Mouse (Mus musculus): ENCODE data around the gene Ppt2. TPM values are rescaled to one million over a fixed set of nuclear protein-coding genes. Genes with fewer than 3 reads are reported as not detected.

Ppt2 gene
- total RNA-seq, 1 experiment from 2014 or later: 18.7 TPM

DNA sequence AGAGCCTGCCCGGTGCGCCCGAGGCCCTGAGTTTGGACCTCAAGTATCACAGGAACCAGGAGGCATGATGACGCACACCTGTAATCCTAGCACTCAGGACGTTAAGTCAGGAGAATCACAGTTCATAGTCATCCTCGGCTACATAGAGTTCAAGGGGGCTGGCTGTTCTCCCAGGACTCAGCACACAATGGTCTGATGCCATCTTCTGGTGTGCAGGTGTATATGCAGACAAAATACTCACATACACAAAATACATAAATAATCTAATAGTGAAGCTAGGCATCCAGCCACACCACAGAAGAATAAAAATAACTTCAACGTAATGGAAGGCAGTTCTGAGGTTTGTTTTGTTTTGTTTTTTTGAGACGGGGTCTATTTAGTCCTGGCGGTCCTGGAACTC, 5.1 kb downstream of the Ppt2 start:
- no peak for ATAC-seq (ENCODE audit: extremely low read depth, insufficient number of reproducible peaks, low FRiP score, poor library complexity, severe bottlenecking)

DNA sequence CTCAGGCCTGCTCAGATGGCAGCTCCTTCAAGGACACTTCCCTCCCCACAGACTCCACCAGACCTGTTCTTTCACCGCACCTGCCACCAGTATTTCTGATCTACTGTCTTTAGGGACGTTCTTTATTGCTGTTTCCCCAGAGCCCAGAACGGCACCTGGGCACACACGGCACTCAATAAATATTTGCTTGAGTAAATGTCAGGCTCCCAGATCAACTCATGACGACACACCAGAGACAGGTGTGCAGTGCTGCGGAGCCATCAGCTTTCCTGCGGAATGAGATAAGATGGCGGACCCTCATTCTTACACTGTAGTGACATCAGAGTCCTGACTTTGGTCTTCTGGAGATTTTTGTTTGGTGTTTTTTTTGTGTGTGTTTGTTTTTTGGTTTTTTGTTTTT, 7.3 kb downstream of the Ppt2 start:
- no peak for ATAC-seq (ENCODE audit: extremely low read depth, insufficient number of reproducible peaks, low FRiP score, poor library complexity, severe bottlenecking)

DNA sequence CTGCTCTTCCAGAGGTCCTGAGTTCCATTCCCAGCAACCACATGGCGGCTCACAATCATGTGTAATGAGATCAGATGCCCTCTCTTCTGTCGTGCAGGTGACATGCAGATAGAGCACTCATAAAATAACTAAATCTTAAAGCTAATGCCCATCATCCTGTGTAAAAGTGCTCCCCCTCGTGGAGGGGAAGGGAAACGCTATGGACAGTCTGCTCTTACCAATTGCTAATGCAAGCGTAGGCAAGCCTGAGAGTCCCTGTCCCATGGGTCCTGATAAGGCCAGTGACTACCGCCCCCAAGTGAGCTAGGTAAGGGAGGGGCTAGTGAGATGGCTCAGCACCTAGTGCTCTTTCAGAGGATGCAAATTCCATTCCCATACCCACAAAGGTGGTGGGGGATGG, 9.3 kb downstream of the Ppt2 start:
- ATAC-seq (ENCODE audit: extremely low read depth, insufficient number of reproducible peaks, low FRiP score, poor library complexity, severe bottlenecking): peak; percentile 80

DNA sequence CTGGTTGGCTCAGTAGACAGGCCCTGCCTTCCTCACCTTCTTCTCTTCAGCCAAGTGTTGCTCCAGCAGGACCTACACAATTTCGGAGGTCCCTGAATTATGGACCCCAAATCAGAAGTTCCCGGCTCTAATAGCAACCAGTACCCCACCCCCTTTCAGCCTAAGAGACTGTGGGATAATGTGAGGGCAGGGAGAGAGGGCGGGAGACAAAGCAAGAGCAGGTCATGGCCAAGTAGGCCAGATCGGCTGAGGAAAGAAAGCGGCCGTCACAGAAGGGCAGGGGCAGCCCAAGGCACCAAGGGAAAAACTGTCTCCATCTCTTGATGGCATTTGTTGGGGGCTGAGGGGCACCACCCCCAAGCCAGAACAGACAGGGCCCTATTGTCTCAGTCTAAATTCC, 12.4 kb downstream of the Ppt2 start, which contains the start of gene Egfl8:
TSS of gene Egfl8 (minus strand) at position 101 of the 400 bp plus-strand sequence.
- ATAC-seq (ENCODE audit: extremely low read depth, insufficient number of reproducible peaks, low FRiP score, poor library complexity, severe bottlenecking): no peak

DNA sequence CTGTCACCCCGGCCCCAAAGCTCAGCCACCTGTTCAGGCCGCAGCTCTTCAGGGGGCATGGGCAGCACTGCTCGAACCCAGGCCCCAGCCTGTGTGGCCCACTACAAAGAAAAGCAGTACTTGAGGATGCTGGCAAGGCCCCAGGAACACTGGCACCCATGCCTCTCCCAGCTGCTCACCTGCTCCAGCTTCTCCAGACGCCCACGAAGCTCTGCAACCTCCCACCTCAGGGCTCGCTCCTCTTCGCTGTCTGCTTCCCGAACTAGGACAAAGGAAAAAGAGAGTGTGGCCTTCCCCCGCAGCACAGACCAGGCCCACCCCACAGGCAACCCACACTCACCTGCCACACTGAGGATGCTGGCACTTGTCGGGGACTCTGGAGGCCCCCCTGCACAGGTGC, 14.5 kb downstream of the Ppt2 start:
- no peak for ATAC-seq (ENCODE audit: extremely low read depth, insufficient number of reproducible peaks, low FRiP score, poor library complexity, severe bottlenecking)

DNA sequence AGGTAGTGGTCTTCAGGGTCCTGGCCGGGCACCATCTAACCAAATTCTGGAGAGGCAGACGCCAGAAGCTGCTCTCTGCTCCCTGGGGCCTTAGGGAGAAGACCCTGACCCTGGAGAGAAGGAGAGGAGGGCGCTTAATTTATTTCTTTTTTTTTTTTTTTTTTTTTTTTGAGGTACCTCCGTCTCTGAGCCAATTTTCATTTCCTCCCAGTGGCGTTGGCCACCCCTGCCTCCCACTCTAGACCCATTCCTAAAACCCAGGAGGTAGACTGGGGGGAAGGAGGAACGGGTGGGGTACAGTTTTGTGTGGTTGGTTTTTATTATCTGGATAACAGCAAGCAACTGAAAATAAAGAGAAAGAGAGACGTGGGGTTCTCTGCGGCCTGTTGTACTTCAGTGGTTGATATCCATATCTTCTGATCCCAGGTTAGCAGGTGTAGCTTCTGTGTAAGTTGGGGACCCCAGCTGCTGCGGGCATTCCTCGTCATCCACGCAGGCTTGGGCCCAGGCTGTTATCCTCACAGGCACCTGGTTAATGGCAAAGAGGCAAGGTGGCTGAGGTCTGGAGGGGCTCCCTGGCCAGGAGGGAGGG, 15.2 kb downstream of the Ppt2 start:
- ATAC-seq (ENCODE audit: extremely low read depth, insufficient number of reproducible peaks, low FRiP score, poor library complexity, severe bottlenecking): no peak

DNA sequence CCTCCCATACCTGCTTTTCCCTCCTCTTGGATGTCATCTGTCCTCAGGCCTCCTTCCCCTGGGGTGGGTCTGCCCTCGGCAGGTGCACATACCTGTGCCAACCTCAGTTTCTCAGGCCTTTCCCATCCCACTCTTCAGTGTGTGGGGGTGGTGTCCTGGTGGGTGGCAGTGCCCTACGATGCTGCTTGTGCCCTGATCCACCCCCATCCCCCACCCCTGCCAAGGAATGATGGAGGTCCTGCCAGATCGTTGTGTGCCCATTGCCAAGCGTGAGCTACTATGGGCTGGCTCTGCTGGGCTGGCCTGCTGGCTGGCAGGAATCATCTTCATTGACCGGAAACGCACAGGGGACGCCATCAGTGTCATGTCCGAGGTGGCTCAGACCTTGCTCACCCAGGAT, 17.3 kb downstream of the Ppt2 start:
- ATAC-seq (ENCODE audit: extremely low read depth, insufficient number of reproducible peaks, low FRiP score, poor library complexity, severe bottlenecking): no peak

DNA sequence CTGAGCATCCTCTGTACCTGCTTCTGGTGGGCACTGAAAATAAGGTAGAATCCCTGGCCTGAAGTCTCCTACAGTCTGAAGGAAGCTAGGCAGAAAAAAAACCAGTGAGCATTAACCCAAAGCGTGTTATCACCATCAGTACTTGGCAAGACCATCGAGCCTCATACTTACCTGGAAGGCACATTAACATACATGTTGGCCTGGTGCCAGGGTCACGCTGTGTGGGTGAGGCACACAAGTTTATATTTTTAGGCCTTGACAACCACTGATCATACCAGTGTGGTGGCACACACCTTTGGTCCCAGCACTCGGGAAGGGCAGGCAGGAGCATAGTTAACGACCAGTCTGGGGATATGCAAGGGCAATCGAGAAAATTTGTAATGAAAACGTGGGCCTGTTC, 20.3 kb downstream of the Ppt2 start:
- ATAC-seq (ENCODE audit: extremely low read depth, insufficient number of reproducible peaks, low FRiP score, poor library complexity, severe bottlenecking): no peak

DNA sequence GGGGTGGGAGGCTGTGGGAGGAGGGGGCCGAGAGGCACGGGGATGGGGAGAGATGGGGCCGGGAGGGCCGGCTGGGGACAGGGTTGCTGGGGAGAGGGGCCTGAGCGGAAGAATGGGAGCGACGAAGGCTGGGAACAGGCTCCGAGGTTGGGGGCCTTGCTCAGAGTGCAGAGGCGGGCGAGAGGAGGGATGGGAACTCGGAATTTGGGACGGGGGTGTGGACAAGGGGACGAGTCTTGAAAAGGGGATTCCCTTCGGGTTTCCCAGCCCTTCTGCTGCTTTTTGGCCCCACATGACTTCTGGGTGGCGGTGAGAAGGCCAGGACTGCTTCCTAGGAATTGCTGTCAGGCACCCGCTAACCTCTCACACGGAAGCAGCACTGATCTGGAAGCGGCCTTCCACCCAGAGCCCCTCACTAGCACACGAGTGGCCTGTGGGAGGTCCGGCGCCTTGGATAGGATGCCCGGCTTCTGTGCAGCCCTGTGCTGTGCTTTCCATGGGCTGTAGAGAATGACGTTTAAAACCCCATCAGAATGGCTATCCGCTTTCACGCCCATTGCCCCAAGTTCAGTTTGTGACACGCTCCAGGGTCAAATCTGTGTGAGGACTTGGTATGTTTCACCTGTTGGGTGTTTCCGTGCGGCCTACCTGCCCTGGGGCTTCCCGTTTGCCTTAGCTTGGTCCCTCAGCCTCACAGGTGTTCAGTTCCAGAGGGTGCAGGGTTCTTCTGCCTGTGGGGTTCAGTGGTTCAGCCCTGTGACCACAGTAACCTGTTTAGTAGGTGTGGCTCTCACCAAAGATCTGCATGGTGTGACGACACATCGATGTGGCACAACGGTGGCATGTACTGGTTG, 21.9 kb downstream of the Ppt2 start:
- ATAC-seq (ENCODE audit: extremely low read depth, insufficient number of reproducible peaks, low FRiP score, poor library complexity, severe bottlenecking): no peak

DNA sequence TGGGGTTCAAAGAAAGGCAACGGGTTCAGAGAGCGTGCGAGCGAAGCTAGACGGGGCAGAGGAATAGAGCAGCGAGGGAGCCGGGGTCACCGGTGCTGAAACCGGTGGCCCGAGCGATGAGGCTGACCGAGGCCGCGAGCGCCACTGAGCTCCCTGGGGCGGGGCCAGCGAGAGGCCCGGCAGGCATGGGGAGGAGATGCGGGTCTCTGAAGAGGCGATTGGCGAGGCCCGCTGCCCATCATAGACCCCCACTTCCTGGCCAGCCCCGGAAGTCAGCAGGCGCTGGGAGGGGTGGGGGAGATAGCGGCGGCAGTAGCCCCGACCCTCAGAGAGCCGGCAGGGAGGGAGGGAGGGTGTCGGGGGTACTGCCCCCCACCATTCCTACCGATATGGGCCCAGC, 22.7 kb downstream of the Ppt2 start:
- ATAC-seq (ENCODE audit: extremely low read depth, insufficient number of reproducible peaks, low FRiP score, poor library complexity, severe bottlenecking): peak; percentile 17; the same call in 1 of the 2 replicates

DNA sequence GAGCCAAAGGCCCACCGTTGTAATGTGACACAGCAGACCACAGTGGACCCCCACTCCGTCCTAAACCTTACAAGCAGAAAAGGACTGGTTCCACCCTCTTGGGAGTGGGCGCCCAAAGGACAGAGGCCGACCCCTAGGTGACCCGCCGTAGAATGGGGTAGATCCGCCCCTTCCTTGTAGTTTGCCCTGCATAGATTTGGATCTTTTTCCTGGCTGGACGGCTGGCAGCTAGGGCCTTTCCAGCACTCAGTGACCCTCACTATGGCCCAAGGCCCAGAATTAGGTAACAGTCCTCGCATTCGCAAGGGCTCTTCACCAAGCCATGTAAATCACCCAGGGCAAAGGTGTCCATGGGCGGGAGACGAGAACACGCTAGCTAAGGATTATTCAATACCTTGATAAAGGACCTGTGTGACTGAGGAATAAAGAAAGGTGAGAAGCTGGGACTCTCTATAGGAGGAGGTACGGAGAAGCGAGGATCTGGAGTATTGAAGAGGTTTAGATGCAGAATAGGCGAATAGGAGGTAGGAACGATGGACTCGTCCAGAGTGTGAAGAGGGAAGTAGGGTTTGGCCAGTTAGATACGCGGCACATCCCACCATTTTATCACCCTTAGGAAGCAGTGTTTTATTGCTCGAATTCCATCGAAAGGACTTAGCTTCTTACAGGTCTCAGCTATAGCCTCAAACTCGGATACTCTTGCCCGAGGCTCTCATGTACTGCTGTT, 23.6 kb downstream of the Ppt2 start:
- no peak for ATAC-seq (ENCODE audit: extremely low read depth, insufficient number of reproducible peaks, low FRiP score, poor library complexity, severe bottlenecking)

DNA sequence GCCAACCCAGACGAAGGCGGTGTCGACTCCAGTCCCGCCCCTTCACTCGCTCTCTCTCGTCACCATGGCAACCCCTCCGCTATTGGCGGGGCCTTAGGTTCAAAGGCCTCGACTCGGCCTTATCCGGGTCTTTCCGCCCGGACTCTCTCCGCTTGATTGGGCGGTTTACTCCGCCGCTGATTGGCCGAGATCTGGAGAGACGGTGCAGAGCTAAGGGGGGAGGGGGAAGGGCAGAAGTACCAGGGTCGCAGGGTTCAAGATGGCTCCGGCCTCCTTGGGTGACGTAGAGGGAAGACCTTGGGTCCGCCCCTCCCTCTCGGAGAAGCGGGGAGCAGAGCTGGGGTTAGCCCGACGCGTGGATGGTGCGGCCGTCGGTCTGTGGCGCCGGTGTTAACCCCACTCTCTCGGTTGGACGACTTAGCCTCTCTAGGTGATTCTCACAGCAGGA, 24.2 kb downstream of the Ppt2 start, which contains the start of gene Agpat1:
TSS of gene Agpat1 (plus strand) at position 202 of the 448 bp plus-strand sequence.
- ATAC-seq (ENCODE audit: extremely low read depth, insufficient number of reproducible peaks, low FRiP score, poor library complexity, severe bottlenecking): peak; percentile 66

DNA sequence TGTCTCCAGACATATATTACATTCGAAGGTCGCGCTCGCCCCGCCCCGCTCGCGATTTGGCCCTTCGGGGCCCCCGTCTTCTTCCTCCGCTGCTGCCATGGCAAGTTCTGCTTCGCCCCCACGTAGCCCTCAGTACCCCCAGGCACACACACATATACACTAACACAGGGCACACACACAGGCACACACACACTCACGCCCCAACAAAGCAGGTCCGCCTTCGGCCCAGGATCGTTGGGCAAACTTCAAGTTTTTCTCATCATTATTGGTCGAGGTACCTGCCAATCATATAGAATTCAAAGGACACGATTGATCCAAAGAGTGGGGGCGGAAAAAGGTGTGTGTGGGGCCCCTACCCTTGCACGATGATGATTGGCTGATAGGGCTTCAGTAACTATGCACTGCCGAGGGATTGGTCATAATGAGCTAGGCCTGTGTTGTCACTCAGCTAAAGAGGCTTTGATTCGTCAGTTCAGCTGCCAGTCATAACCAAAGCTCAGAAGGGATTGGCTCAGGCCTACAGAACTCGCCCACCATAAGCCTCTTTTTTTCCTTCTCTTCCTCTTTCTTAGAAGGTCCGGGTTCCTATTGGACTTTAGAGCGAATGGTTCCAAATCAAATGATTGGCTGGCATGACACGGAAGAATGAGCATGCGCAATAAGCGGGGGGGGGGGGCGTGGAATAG, 24.8 kb downstream of the Ppt2 start, which contains the start of gene Rnf5:
TSS of gene Rnf5 (minus strand) at position 316 of the 686 bp plus-strand sequence.
- ATAC-seq (ENCODE audit: extremely low read depth, insufficient number of reproducible peaks, low FRiP score, poor library complexity, severe bottlenecking): peak; percentile 79

DNA sequence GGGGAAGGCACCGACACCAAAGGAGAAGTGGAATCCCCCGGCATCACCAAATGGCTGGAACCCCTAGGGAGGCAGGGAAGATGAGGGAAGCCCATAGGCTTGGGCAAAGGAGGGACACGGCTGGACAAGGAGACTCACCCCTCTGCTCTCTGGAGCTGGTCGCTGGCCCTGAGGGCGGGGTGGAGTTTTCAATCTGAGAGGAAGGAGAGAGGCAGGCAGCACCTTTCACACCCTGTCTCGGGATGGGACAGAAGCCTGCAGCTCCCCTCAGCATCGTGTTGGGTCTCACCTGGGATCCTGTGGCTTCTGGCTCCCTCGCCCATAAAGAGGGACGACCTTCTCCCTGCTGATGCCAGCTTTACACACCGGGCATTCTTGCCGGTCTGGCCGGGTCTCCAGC, 26.5 kb downstream of the Ppt2 start:
- ATAC-seq (ENCODE audit: extremely low read depth, insufficient number of reproducible peaks, low FRiP score, poor library complexity, severe bottlenecking): no peak

DNA sequence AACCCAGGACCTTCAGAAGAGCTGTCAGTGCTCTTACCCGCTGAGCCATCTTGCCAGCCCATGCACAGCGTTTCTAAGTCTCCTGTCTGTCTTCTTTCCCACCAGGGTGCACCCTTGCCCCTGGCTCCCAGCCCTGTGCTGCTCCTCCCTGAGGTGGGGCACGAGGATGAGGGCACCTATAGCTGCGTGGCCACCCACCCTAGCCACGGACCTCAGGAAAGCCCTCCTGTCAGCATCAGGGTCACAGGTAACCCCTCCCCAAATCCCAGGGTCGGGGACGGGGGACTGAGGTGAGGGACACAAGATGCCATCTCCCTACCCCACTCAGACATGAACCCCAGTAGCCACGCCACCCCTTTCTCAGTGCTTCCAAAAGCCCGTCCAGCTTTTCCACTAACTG, 28.4 kb downstream of the Ppt2 start:
- no peak for ATAC-seq (ENCODE audit: extremely low read depth, insufficient number of reproducible peaks, low FRiP score, poor library complexity, severe bottlenecking)

DNA sequence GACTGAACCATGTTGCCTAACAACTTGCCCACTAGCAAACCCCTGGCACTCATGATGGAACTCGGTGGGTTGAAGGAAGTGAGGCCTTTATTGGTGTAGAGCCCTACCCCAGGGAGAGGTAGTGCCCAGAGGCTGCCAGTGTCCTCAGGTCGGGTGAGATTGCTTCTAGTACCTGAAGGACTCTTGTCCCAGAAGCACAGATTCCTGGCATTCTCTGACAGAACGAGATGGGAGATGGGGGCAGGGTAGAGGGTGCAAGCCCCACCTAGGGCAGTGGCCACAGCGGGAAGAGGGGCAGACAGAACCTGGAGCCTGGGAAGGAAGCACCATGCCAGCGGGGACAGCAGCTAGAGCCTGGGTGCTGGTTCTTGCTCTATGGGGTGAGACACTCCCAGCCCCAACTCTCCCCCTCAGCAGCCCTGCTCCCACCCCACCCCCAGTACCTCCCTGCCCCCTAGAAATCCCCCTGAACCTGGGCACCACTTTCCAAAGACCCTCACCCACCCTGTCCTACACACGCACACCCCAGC, 30.7 kb downstream of the Ppt2 start, which contains the start of gene Ager:
TSS of gene Ager (plus strand) at position 297 of the 530 bp plus-strand sequence.
- no peak for ATAC-seq (ENCODE audit: extremely low read depth, insufficient number of reproducible peaks, low FRiP score, poor library complexity, severe bottlenecking)

DNA sequence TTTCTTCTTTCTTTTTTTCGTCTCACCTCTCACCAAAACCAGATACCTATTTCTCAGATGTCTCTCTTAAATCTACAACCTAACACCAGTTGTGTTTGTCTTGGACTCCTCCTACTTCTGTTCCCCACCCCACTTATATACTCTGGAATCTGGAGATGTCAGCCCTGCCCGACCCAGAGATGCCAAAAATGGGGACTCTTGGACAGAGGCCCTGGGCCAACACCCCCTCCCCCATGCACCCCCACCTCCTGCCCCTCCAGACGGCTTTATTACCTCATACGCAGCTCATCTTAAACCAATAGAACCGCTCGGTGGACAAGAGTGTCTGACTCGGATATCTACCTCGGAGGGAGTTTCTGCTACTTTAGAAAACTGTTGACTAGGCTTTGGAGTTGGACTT, 32.2 kb downstream of the Ppt2 start:
- ATAC-seq (ENCODE audit: extremely low read depth, insufficient number of reproducible peaks, low FRiP score, poor library complexity, severe bottlenecking): no peak

DNA sequence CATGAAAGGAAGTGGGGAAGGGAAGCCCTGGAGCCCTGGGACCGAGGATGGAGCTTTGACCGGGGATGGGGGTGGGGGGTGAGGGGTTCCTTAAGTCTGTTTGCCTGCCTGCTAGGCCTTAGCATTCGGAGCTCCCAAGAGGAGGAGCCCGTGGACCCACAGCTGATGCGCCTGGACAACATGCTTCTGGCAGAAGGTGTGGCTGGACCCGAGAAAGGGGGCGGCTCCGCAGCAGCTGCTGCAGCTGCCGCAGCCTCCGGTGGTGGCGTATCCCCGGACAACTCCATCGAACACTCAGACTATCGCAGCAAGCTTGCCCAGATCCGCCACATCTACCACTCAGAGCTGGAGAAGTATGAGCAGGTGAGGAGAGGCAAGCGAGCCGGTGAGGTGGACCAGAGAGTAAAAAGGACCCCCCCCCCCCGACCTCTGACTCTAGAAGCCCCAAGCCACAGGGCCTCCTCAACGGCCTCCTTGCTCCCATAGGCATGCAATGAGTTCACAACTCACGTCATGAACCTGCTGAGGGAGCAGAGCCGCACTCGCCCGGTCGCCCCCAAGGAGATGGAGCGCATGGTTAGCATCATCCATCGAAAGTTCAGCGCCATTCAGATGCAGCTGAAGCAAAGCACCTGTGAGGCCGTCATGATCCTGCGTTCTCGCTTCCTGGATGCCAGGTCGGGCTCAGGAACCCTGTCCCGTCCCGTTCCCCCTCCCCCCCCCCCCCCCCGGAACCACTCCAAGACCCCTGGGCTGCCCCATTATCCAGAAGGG, 34.4 kb downstream of the Ppt2 start:
- ATAC-seq (ENCODE audit: extremely low read depth, insufficient number of reproducible peaks, low FRiP score, poor library complexity, severe bottlenecking): no peak

Data from neutrophil, adult 5-6 weeks (primary cell).